Mouse (Mus musculus) lung, adult 2 months (tissue): Measurements from ENCODE around the gene Gm5089.

Experiments used
- CTCF ChIP-seq: fragments of 200-500 bp; IDR thresholded peaks from 2 replicates; pipeline ENCODE4 v1.5.1; 2011; ENCODE audit warnings: mild to moderate bottlenecking, low read length, control low read depth; ENCODE audit not compliant: insufficient read depth
- POLR2A ChIP-seq: fragments of 200-500 bp; IDR thresholded peaks from 2 replicates; pipeline ENCODE4 v1.6.1; 2011; ENCODE audit warnings: low read depth, mild to moderate bottlenecking, control low read depth, low read length, borderline replicate concordance; ENCODE audit errors: extremely low read depth

- TF ChIP-seq POLR2A (no peak), CTCF (no peak)
Measured at GRCm38 (mm10) chr14:122465931-122466490, 15.1 kb upstream of the Gm5089 start.
